Mouse (Mus musculus) midbrain, embryonic 10.5 days (tissue): ENCODE measurements around the gene Zfp629. TPM values are rescaled to one million over a fixed set of nuclear protein-coding genes. Genes with fewer than 3 reads are reported as not detected.

Experiments
- DNase-seq: peaks from one replicate; pipeline ENCODE4 v3.0.0-alpha.2; 2017; ENCODE audit warnings: low spot score
- H3K27ac ChIP-seq: fragments of 300-500 bp; sonication (generic); replicated peaks from 2 replicates; pipeline ENCODE4 v1.5.1; 2016; ENCODE audit warnings: mild to moderate bottlenecking
- H3K27me3 ChIP-seq: fragments of 300-500 bp; sonication (generic); 2 replicates; pipeline ENCODE4 v1.6.1; 2016; ENCODE audit warnings: low read depth, mild to moderate bottlenecking; ENCODE audit not compliant: poor library complexity, severe bottlenecking
- H3K36me3 ChIP-seq: fragments of 300-500 bp; sonication (generic); 2 replicates; pipeline ENCODE4 v1.6.1; 2016; ENCODE audit warnings: mild to moderate bottlenecking, moderate library complexity
- H3K4me1 ChIP-seq: fragments of 300-500 bp; sonication (generic); 2 replicates; pipeline ENCODE4 v1.6.1; 2016
- H3K4me3 ChIP-seq: fragments of 300-500 bp; sonication (generic); 2 replicates; pipeline ENCODE4 v1.5.1; 2016; ENCODE audit warnings: mild to moderate bottlenecking, moderate library complexity
- H3K9me3 ChIP-seq: fragments of 300-500 bp; sonication (generic); replicated peaks from 2 replicates; pipeline ENCODE4 v1.6.1; 2016; ENCODE audit warnings: mild to moderate bottlenecking
- WGBS: fragments of 180-500 bp; shearing (Covaris S2); methylation state at CpG from one replicate; pipeline ENCODE4 v1.1.7; 2016; 5-methylcytosine and 5-hydroxymethylcytosine counted together
- polyA plus RNA-seq: library from polyadenylated mRNA; unstranded; fragments of >200 nt; fragmentation: Nextera tagmentation; extraction: Ambion mirVana; gene quantifications from 2 replicates; pipeline ENCODE4 v1.2.1, GENCODE M21; 2016

Gene Zfp629
- polyA plus RNA-seq, 1 experiment from 2014 or later = 32.2 TPM

DNA sequence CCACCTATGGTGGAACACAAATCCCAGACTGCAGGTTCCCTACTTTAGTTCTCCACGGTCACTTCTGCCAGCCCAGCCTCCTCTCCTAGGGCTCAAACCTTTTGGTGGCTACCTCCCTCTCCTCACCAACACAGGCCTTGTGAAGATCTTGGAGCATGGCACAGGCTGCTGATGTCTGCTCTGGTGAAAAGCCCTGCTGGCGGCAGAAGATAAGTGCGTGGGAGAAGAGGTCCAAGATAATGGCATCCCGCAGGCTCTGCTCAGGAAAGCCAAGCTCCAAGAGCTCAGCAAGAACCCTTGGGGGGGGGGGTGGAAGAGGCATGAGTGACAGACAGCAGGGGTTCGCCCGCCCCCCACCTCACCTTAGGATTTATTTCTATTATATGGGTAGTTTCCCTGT lies 29.4 kb downstream of the Zfp629 start:
- WGBS = 95% methylated on average over 6 of the region's 6 CpGs
- no peaks in the 10 kb centered on the region for H3K9me3 ChIP-seq
- no peak overlapping the region for H3K4me3 ChIP-seq
- H3K4me1 ChIP-seq = peaks cover 24% of the 10 kb centered on the region
- H3K27ac ChIP-seq = no peak overlapping the region
- H3K36me3 ChIP-seq = peaks cover 63% of the 10 kb centered on the region
- no peak for DNase-seq
- H3K27me3 ChIP-seq = no peaks in the 10 kb centered on the region

DNA sequence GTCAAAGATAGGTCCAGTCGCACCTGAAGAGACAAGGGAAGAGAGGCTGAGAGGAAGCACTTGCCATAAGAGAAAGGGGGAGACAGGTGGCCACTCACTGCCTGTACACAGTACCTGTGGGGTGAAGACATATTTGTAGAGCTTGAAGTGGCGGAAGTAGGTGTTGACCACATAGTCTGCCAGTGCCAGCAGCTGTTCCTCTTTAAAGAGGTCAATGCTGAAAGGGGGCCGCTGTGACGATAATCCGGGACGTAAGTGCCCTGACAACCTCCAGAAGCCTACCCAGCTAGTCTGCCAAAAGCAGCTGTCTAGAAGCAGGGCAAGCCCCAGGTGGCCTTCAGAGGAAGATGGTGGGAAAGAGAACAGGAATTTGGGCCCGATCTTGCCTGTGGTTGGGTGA lies 30.6 kb downstream of the Zfp629 start:
- no peak for DNase-seq
- Histone ChIP-seq H3K27ac (no peak overlapping the region), H3K36me3 (peaks cover 63% of the 10 kb centered on the region), H3K9me3 (no peaks in the 10 kb centered on the region), H3K4me3 (no peak overlapping the region), H3K27me3 (no peaks in the 10 kb centered on the region), H3K4me1 (peaks cover 24% of the 10 kb centered on the region)
- 89% methylated on average over 7 of the region's 7 CpGs for WGBS

DNA sequence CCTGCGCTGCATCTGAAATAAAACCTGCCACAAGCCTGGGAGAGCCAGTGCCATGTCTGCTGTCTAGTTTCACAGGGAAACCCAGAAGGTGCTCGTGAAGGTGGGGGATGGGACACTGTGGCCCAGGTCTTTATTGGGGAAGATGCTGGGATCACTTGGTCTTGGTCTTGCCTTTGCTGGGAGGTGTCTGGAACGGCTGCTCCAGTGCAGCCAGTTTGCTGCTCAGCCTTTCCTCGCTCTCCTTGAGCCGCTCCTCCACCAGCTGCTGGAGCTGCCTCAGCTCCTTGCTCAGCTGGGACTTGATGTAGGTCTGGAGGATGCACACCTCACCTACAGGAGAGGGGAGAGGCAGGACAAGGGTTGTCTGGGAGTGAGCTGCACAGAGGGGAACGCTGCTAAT lies 32.3 kb downstream of the Zfp629 start:
- Histone ChIP-seq H3K36me3 (peaks cover 73% of the 10 kb centered on the region), H3K27me3 (no peaks in the 10 kb centered on the region), H3K9me3 (no peaks in the 10 kb centered on the region), H3K27ac (no peak overlapping the region), H3K4me3 (no peak overlapping the region; the same call in 1 of the 2 replicates), H3K4me1 (peaks cover 15% of the 10 kb centered on the region)
- DNase-seq = no peak
- 95% methylated on average over 6 of the region's 6 CpGs for WGBS

DNA sequence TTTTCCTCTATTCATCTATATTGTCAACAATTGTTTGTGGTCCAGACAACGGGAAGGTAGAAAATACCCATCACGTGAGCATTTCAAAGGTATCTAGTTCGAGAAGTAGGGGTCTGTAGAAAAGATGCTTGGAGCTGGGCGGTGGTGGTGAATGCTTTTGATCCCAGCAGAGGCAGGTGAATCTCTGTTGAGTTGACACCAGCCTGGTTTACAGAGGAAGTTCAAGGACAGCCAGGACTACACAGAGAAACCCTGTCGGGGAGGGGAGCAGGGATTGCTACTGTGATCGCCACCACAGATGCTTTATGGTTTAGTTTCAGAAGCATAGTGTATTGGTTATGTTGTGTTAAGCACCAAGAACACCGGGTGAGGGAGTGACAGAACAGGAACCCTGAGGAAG lies 41.5 kb downstream of the Zfp629 start:
- H3K4me3 ChIP-seq = peak overlapping the region; percentile 93
- peak overlapping the region; percentile 92; the same call in 1 of the 2 replicates for H3K27ac ChIP-seq
- DNase-seq = no peak
- no peaks in the 10 kb centered on the region for H3K27me3 ChIP-seq
- peaks cover 30% of the 10 kb centered on the region for H3K4me1 ChIP-seq
- no peaks in the 10 kb centered on the region for H3K9me3 ChIP-seq
- WGBS = 31% methylated on average over 7 of the region's 7 CpGs
- peaks cover 33% of the 10 kb centered on the region for H3K36me3 ChIP-seq

DNA sequence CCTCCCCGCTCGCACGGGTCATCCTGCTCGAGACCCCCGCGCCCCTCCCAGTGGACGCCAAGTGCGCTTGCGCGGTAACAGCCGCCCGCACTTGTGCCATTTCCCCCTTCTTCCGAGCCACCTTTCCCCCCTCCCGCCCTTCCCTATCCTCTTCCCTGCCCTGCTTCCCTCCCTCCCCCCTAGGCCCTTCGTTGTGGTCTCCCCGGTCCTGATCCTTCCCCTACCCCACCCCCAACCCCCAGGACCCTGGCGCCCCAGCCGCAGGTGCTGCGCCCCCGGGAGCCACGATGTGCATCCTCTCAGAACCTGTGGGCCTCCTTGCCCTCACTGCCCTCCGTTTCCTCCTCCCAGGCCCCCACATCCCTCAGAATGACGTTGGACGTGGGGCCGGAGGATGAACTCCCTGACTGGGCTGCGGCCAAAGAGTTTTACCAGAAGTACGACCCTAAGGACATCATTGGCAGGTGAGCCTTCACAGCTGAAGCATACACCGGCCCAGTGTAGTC lies 42.0 kb downstream of the Zfp629 start:
- Histone ChIP-seq H3K27me3 (no peaks in the 10 kb centered on the region), H3K4me1 (peaks cover 30% of the 10 kb centered on the region), H3K27ac (peak overlapping the region; percentile 92), H3K36me3 (peaks cover 34% of the 10 kb centered on the region), H3K4me3 (peak overlapping the region; percentile 93), H3K9me3 (no peaks in the 10 kb centered on the region)
- DNase-seq = no peak
- WGBS = 1% methylated on average over 28 of the region's 28 CpGs

DNA sequence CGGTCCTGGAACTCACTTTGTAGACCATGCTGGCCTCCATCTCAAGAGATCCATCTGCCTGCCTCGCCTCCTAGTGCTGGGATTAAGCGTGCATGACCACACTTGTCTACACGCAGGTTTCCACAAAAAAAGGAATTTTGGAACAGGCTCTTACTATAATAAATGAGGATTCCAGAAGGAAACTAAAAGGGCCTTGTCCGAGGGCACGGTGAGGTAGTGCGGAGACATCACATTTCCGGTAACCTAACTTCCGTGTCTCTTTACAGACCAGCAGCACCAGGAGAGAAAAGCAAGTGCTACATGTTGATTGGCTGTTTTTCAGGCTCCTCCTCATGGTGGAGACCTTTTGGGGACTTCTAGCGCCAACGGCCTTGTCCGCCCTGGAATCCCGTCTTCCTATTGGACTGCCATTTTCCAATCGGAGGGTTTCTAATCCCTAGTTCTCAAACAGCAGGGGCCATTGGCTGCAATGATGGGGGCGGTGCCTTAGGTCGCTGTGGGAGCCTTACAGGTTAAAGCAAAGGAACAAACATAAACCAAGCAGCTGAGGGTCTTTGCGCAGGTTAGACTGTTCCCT lies 42.6 kb downstream of the Zfp629 start, which contains the start of gene Phkg2:
Gene Phkg2, plus strand, starts transcription at position 446 of the 577 bp plus-strand sequence.
- Histone ChIP-seq H3K27ac (peak within 1 kb of the TSS; percentile 92), H3K4me3 (peak within 1 kb of the TSS; percentile 93), H3K4me1 (peaks cover 30% of the 10 kb centered on the region), H3K36me3 (peaks cover 29% of the 10 kb centered on the region), H3K9me3 (no peaks in the 10 kb centered on the region), H3K27me3 (no peaks in the 10 kb centered on the region)
- DNase-seq = peak; percentile 92
- WGBS = under 1% methylated on average over 17 of the region's 17 CpGs

DNA sequence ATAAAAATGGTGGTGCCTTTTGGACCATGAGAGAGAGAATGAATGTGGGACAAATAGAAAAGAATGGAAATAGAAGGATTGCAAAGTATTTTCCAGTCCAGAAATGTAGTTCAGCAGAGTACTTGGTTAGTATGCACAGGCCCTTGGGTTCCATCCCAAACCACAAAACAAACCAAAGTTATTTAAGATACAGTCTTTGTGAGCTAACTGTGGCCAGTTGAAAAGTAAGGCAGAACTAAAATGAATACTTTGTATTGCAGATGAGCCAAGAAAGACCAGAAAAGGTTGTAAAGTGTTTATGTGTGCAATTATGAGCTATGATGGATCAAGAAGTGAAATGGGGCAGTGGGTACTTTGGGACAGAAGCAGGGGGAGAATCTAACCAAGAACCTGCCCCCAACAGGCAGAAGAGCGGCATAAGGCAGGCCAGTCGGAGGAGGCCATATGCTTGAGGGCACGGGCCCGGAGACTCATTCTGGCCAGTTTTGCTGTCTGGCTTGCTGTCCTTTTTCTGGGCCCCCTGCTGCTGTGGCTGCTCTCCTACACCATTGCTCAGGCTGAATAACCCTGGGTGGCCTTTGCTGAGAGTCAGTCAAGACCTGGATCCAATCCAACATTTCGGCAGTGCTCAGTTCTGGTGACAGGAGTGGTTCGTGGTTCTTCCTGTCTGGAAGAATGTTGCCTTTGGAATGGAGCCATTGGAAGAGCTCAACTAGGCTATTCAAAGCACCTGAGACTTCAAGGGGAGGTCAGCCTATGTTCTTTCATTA lies 51.0 kb downstream of the Zfp629 start:
- DNase-seq = no peak
- Histone ChIP-seq H3K9me3 (no peaks in the 10 kb centered on the region), H3K36me3 (peaks cover 85% of the 10 kb centered on the region), H3K27me3 (no peaks in the 10 kb centered on the region), H3K4me1 (no peaks in the 10 kb centered on the region), H3K4me3 (no peak overlapping the region), H3K27ac (no peak overlapping the region)
- 92% methylated on average over 6 of the region's 6 CpGs for WGBS

DNA sequence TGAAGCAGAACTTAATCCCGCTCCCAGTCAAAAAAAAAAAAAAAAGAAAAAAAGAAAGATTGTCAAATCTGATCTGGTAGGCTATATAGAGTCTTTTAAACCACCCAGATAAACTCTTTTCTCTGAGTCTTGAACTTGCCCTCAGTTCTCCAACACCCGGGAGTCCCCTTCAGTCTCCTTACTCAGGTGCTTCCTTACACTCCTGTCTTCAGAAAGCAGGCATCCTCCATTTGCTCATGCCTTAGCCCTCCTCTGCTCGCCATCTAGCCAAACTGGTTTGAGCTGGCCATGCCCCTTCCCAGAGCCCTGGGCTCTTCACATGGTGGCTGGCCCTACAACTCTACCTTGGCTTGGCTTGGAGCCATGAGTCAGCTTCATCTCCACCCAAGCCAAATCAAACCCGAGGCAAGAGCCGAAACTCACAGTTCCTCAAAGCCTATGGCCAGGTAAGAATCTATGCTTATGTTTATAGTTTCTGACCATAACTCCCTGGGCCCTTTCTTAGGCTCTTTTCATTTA lies 54.2 kb downstream of the Zfp629 start, which contains the start of gene Tmem265:
Gene Tmem265, plus strand, starts transcription at position 51 of the 519 bp plus-strand sequence.
- Histone ChIP-seq H3K4me3 (no peak within 1 kb of the TSS), H3K36me3 (peaks cover 95% of the 10 kb centered on the region), H3K4me1 (no peaks in the 10 kb centered on the region), H3K27me3 (no peaks in the 10 kb centered on the region), H3K9me3 (no peaks in the 10 kb centered on the region), H3K27ac (no peak within 1 kb of the TSS)
- DNase-seq = no peak
- WGBS = 92% methylated on average over 5 of the region's 5 CpGs

DNA sequence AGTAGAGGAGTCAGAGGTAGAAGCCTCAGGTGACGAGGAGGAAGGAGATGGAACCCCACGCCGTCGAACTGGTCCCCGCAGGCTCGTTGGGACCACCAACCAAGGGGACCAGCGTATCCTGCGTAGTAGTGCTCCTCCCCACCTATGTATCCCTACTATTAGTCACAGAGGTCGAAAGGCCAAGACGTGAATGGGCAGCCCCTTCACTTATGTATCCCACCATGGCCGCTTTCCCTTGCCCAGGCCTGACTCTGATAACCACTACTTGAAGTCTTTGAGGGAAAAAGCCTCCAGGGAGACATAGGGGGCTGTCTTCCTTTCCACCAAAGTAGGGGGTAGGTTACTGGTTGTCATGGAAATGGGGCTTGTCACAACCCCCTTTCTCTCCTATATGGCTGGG lies 55.0 kb downstream of the Zfp629 start:
- Histone ChIP-seq H3K36me3 (peaks cover 95% of the 10 kb centered on the region), H3K9me3 (no peaks in the 10 kb centered on the region), H3K4me1 (no peaks in the 10 kb centered on the region), H3K27me3 (no peaks in the 10 kb centered on the region), H3K4me3 (no peak overlapping the region), H3K27ac (no peak overlapping the region)
- no peak for DNase-seq
- 92% methylated on average over 11 of the region's 11 CpGs for WGBS

Other genes starting within 250 kb of the Zfp629 start
- 8.6 and 9.1 TPM in 2 replicates for gene Zfp747, start 239.7 kb downstream of the Zfp629 start, polyA plus RNA-seq
- 5.8 and 6.4 TPM in 2 replicates for gene 9130019O22Rik, start 228.6 kb downstream of the Zfp629 start, polyA plus RNA-seq
- 5.4 and 6.3 TPM in 2 replicates for gene E430018J23Rik, start 222.2 kb downstream of the Zfp629 start, polyA plus RNA-seq
- 6.9 and 8.0 TPM in 2 replicates for gene Zfp764, start 209.0 kb downstream of the Zfp629 start, polyA plus RNA-seq
- 34.4 and 35.2 TPM in 2 replicates for gene Zfp688, start 193.7 kb downstream of the Zfp629 start, polyA plus RNA-seq
- gene Zfp689, start 166.6 kb downstream of the Zfp629 start, polyA plus RNA-seq = 13.9 and 16.4 TPM in 2 replicates
- 56.0 and 59.6 TPM in 2 replicates for gene Prr14, start 156.2 kb downstream of the Zfp629 start, polyA plus RNA-seq
- 8.6 and 9.6 TPM in 2 replicates for gene Fbrs, start 136.6 kb downstream of the Zfp629 start, polyA plus RNA-seq
- 52.6 and 56.1 TPM in 2 replicates for gene Srcap, start 103.8 kb downstream of the Zfp629 start, polyA plus RNA-seq
- 14.3 and 18.8 TPM in 2 replicates for gene Gm42715, start 96.2 kb downstream of the Zfp629 start, polyA plus RNA-seq
- gene Tmem265, start 54.4 kb downstream of the Zfp629 start, polyA plus RNA-seq = 7.2 and 8.2 TPM in 2 replicates
- gene Phkg2, start 42.5 kb downstream of the Zfp629 start, polyA plus RNA-seq = 46.9 and 48.3 TPM in 2 replicates
- 14.4 and 16.9 TPM in 2 replicates for gene Ccdc189, start 27.2 kb downstream of the Zfp629 start, polyA plus RNA-seq
- gene Rnf40, start 27.0 kb downstream of the Zfp629 start, polyA plus RNA-seq = 56.7 and 59.6 TPM in 2 replicates
- 47.8 and 48.9 TPM in 2 replicates for gene Bcl7c, start 93.1 kb upstream of the Zfp629 start, polyA plus RNA-seq
- 5.1 and 5.2 TPM in 2 replicates for gene Ctf1, start 96.9 kb upstream of the Zfp629 start, polyA plus RNA-seq
- 0.22 and 0.36 TPM in 2 replicates for gene Ctf2, start 116.4 kb upstream of the Zfp629 start, polyA plus RNA-seq
- gene Fbxl19, start 128.7 kb upstream of the Zfp629 start, polyA plus RNA-seq = 7.9 and 8.3 TPM in 2 replicates
- 8.3 and 10.1 TPM in 2 replicates for gene Orai3, start 154.0 kb upstream of the Zfp629 start, polyA plus RNA-seq
- gene Setd1a, start 160.9 kb upstream of the Zfp629 start, polyA plus RNA-seq = 13.4 and 14.7 TPM in 2 replicates
- 0.35 TPM in 1 of 2 replicates, not detected in the other for gene Gm49388, start 169.8 kb upstream of the Zfp629 start, polyA plus RNA-seq
- gene Hsd3b7, start 184.8 kb upstream of the Zfp629 start, polyA plus RNA-seq = 5.0 and 7.2 TPM in 2 replicates
- 19.5 and 21.6 TPM in 2 replicates for gene Stx4a, start 208.5 kb upstream of the Zfp629 start, polyA plus RNA-seq
- 5.4 and 9.7 TPM in 2 replicates for gene Stx1b, start 208.8 kb upstream of the Zfp629 start, polyA plus RNA-seq